Mouse (Mus musculus): ENCODE results near the gene Nos3. TPM values are rescaled to one million over a fixed set of nuclear protein-coding genes. Genes with fewer than 3 reads are reported as not detected.

The Nos3 gene
- total RNA-seq, 2 experiments from 2014 or later, result 10.0 to 10.2 TPM

DNA sequence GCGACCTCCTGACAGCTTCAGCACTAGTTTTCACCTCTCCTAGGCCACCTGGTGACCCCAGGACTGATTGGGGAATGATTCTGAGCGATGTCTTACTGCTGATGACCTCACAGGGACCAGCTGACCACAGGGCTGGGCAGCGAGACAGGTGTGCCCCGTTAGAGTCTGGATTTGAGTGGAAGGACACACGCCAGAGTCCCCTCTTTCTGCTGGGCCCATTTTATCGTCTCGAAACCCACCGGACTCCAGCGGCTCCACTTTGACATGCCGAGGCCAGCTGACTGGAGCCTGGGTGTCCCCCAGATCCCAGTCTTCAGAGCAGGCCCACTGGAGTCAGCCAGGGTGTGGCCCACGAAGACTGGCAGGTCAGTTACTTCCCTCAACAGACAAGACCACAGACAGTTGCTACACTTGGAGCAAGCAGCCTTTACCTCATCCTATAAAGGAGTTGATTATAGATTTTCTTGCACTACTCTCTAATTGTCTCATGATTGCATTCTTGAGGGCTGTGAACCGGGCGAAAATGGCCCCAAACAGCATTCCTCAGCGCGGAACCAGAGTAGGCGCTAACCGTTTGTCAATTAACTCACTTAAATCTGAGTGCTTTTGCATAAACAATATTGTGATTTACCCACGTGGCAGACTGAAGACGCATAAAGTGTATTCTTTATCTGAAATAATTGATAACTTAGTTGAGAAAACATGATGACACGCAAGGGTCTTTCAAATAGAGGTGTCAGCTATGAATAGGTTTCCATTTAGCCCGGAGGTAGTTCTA, 59.6 kb downstream of the Nos3 start:
- no peak for DNase-seq
- intact Hi-C loops (cut with DNase I), result no loop called here

DNA sequence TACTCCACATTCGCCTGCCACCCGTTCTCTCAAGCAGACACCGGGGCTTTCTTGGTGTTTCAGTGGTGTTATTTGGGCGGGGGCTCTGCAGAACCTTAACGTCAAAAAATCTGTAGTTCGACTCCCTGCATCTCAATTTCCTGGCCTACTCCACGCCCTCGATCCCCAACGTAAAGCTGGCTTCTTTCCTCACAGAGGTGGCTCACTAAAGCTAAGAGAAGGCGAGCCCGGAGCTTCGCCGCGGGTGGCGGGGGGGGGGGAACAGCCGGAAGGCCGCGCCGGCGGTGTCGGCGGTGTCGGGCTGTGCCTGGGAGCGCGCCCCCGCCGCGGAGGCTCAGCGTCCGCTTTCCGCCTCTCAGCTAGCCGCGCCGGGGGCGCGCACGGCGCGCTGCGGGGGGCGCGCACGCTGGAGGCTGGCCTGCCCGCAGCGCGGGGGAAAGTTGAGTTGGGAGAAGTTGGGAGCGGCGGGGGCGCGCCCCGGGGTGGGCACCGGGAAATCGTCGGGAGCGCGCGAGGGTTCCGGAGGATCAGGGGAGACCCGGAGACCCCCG, 60.3 kb downstream of the Nos3 start:
- intact Hi-C loops (cut with DNase I), result no loop called here

GRCm38 (mm10) chr5:24425421-24426036, 60.9 kb downstream of the Nos3 start:
- intact Hi-C loops (cut with DNase I), result no loop called here
- DNase-seq, result peak; percentile 41

More for the DNA sequence above, 60.3 kb downstream of the Nos3 start:
- peak; percentile 76 for DNase-seq

- no peak for DNase-seq
- intact Hi-C loops (cut with DNase I), result no loop called here
These were observed 61.4 kb downstream of the Nos3 start for GRCm38 (mm10) chr5:24426037-24426432.

DNA sequence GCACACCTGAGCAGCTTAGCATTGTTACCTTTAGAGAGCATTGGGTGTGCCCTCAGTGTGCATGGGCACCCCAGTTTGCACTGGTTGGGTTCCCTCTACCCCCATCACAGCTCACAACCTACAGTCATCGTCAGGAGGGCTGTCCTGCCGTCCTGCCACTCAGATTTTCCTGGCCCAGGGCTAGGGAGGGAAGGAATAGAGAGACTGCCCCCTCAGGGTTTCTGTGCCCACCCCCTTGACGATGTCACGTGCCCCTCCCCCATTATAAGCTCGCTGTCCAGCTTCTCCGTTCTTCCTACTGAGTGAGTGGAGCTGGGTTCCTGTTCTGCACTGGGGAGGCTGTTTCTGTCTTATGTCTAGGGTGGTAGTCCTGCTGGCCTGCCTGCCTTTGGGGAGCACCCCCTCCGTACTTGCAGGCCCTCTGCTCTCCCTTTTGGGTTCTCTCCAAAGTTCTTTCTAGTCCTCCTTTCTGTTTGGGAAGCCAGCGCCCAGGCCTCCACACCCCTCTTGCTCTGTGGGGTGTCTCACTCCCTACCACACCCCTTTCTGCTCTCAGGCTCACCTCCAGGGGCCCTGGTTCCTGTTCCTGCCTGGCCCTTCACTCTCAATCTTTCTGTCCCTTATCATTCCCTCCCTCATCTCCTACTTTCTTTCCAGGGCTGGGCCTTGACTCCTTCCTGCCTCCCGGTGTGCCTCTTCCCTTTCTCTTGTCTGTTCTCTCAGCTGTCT, 62.1 kb downstream of the Nos3 start:
- no peak for DNase-seq
- intact Hi-C loops (cut with DNase I), result no loop called here

- no peak for DNase-seq
- intact Hi-C loops (cut with DNase I), result no loop called here
These were observed 62.6 kb downstream of the Nos3 start for GRCm38 (mm10) chr5:24427285-24427633.

DNA sequence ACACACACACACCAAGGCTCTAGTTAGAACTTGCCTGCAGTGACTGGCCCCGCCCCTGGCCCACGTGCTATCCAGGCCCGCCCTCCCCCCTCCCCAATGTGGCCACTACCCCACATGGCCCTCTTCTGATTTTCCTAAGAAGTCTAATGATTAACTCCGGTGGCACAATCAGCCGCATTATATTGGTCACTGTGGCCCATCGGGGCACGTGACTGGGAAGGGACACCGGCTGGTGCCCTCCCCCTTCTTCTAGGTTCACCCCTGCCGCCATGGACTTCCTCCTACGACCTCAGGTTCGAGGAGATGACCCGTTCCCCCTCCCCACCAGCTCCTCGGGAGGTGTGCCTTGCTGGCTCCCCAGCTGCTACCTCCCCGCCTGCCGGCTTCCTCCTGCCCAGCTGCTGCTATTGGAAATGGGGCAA, 63.4 kb downstream of the Nos3 start:
- intact Hi-C loops (cut with DNase I), result no loop called here
- DNase-seq, result peak; percentile 48

GRCm38 (mm10) chr5:24428596-24428995, 64.0 kb downstream of the Nos3 start:
- intact Hi-C loops (cut with DNase I), result no loop called here
- DNase-seq, result no peak

- intact Hi-C loops (cut with DNase I), result no loop called here
- no peak for DNase-seq
These were observed 69.4 kb downstream of the Nos3 start for GRCm38 (mm10) chr5:24433993-24434392.

Other genes starting within 250 kb of the Nos3 start
- gene Nupl2, start 199.8 kb upstream of the Nos3 start, total RNA-seq (2021), result 10 to 100 TPM in 1 of 2 experiments, 1 to 10 TPM in 1; 9.7 to 11.3 TPM
- gene Kcnh2, start 13.2 kb upstream of the Nos3 start, total RNA-seq (2021), result 10 to 100 TPM; 16.4 to 21.2 TPM
- 1 to 10 TPM; 6.4 to 8.1 TPM for gene Atg9b, start 27.3 kb downstream of the Nos3 start, total RNA-seq (2021)
- 10 to 100 TPM; 44.5 to 53.6 TPM for gene Abcb8, start 28.9 kb downstream of the Nos3 start, total RNA-seq (2021)
- not detected for gene Asic3, start 48.6 kb downstream of the Nos3 start, total RNA-seq (2021)
- 100 to 1,000 TPM; 122 to 132 TPM for gene Cdk5, start 58.7 kb downstream of the Nos3 start, total RNA-seq (2021)
- 10 to 100 TPM; 26.9 to 30.4 TPM for gene Slc4a2, start 59.0 kb downstream of the Nos3 start, total RNA-seq (2021)
- gene Fastk, start 80.5 kb downstream of the Nos3 start, total RNA-seq (2021), result 10 to 100 TPM; 82.6 to 83.4 TPM
- 10 to 100 TPM; 30.1 to 31.1 TPM for gene Tmub1, start 83.0 kb downstream of the Nos3 start, total RNA-seq (2021)
- gene Agap3, start 87.4 kb downstream of the Nos3 start, total RNA-seq (2021), result 100 to 1,000 TPM; 472 to 479 TPM
- gene Gbx1, start 162.4 kb downstream of the Nos3 start, total RNA-seq (2021), result 1 to 10 TPM in 1 of 2 experiments, not detected in 1; 1.2 TPM
- gene Asb10, start 176.2 kb downstream of the Nos3 start, total RNA-seq (2021), result under 1 TPM in 1 of 2 experiments, not detected in 1; 0.60 TPM
- gene 4931409K22Rik, start 192.0 kb downstream of the Nos3 start, total RNA-seq (2021), result not detected
- gene Abcf2, start 212.7 kb downstream of the Nos3 start, total RNA-seq (2021), result 10 to 100 TPM; 52.9 to 54.7 TPM
- gene Chpf2, start 221.9 kb downstream of the Nos3 start, total RNA-seq (2021), result 10 to 100 TPM; 28.7 to 33.7 TPM